Mouse (Mus musculus) megakaryocyte-erythroid progenitor cell, adult 5-6 weeks (primary cell): ENCODE measurements at regions not wholly inside any gene's neighbourhood (a gene's known extent, or its start where the extent isn't known, plus 50 kb on each side); places are given as distances from the start of the nearest gene placed in this dataset.

Experiments used
- ATAC-seq: replicated peaks from 2 replicates; pipeline ENCODE4 v1.8.0; 2016; ENCODE audit warnings: mild to moderate bottlenecking, inconsistent platforms; ENCODE audit not compliant: severe bottlenecking, poor library complexity, low FRiP score, low TSS enrichment

DNA sequence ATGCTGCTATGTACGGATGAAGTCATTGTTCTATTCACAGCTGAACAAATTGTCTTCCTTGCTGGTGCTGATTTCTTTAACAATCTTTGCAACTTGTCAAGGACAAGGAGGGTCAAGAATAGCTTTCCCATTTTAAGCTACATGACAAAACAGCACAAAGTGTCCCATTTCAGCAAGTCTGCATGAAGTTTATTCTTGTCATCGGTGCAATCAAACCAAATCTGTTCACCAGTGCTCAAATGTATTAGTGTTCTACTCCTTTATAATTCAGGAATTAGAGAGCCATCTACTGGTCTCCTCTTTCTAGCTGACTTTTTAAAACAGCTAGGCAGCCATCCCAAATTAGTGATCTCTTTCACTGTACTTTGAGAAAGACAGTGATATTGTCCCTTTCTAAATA, 1040.8 kb downstream of the Galc start:
- no peak for ATAC-seq

DNA sequence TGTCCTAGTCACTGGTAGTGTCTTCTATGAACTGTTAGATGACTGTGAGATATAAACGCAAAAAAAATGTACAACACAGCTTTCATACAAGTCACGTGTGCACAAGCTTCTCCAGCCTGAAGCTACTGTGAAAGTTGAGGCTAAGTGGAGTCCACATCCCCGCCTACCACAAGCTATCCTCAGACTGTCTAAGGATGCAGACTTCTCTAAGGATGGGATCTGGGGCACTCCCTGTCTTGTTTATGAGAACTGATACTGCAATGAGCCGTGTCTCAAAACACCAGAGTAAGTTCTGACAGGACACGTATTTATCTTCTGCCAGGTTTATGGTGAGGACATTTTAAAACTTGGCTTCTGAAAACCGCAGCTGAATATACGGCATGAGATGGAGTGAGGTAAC, 1041.7 kb downstream of the Galc start:
- no peak for ATAC-seq

DNA sequence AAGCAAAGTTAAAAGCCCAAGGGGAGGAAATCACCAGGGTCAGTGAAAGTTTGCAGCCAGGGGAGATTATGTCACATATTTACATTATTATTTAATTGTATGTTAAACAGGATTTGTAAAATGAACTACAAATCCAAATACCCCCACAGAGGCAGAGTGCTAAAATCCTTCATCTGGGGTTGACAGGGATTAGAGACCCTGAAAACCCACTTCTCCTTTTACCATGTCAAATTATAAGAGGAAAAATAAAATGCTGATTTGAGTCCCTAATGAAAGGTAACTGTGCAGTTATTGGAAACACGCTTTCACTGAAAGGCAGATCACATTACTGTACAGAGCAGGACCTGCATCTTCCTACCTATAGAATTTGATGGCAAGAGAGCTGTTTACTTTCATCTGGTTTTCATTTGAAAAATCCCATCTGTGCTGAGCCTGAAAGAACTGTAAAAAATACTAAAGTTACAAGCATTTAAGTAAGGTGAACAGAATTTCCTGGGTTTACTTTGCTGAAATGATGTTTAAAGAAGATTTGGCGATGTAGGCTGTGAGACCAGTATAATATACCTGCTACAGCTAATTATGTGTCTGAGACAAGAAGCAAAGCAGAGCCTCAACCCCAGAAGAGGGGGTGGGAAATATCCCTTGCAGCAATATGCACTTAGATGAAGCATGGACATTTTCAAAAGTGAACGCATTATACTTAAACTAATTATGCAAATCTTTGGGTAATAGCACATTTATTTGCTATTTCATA, 1055.4 kb downstream of the Galc start:
- no peak for ATAC-seq

- ATAC-seq, result no peak
Measured at GRCm38 (mm10) chr12:97161853-97162252, 1097.4 kb downstream of the Galc start.

DNA sequence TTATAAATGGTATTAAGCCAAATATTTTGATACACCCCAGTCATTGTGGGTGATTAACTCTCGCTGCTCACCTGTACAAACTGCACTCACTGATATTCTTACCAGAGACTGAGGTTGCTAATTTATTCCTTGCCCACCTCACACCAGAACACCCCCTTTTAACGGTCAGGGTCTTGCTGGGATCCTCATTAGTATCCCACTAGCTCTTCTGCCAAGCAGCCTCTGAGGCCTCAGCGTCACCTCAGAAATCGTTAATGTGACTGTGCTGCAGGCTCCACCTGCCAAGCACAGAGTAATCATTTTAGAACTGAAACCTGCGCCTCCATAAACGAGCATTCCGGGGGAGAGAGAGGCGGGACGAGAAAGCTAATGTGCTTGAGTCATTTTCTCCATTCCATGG, 1097.8 kb downstream of the Galc start:
- ATAC-seq, result no peak

DNA sequence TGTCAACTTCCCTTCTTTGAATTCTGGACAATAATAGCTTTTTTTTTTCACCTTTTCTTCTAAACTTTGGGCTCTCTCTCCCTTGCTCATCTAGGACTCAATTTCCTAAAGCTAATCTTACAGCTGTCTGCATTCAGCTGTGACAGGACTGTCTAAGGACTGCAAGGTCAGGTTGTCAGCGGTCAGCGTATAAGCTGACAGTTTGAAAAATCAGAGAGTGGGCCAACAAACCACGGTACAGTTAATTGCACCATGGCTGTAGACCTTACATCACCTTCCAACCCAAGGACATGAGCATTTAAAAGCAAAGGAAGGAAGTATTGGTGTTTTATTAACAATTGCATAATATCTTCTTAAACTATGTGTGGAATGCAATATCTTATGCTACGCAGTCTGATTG, 1100.9 kb downstream of the Galc start:
- ATAC-seq, result no peak

GRCm38 (mm10) chr12:97157748-97158147, 1101.5 kb downstream of the Galc start:
- no peak for ATAC-seq

- ATAC-seq, result no peak
Measured at GRCm38 (mm10) chr12:97156499-97157110, 1102.7 kb downstream of the Galc start.

DNA sequence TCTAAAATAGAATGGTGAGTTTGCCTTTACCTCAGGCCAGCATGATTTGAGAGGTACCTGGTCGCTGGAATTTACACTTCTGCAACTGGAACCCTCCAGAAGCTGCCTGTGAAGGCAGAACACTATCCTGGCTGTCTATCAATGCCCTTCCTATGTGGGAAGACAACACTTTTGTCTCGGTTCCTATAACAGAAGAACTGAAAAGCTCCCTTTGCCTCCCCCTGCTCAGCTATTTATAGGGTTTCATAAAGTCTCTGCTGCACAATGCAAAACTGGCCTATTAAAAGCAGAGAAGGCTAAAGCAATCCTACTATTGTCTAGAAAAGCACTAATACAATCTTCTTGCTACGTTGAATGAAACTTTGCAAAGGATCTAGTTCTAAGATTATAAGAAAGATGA, 1116.5 kb downstream of the Galc start:
- no peak for ATAC-seq

- ATAC-seq, result no peak
Measured at GRCm38 (mm10) chr12:97137924-97138323, 1121.3 kb downstream of the Galc start.

DNA sequence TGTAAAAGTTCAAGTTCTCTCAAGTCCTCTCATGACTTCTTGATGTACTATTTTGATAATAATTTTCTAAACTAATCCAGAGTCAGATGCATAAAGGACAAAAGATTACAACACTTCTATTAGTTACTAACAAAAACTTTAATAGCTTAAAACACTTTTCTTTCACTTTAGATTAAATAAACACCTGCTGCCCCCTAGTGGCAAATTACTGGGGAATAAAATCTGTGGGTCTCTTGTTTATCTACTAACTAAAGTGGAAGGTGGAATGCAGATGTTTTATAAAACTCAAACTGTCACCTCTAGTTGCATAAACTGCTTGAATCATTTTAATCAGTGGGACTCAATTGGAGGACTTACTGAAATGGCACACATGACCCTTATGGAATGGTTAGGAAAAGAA, 1129.0 kb downstream of the Galc start:
- ATAC-seq, result no peak

GRCm38 (mm10) chr12:97090577-97091214, 1168.6 kb downstream of the Galc start:
- no peak for ATAC-seq

DNA sequence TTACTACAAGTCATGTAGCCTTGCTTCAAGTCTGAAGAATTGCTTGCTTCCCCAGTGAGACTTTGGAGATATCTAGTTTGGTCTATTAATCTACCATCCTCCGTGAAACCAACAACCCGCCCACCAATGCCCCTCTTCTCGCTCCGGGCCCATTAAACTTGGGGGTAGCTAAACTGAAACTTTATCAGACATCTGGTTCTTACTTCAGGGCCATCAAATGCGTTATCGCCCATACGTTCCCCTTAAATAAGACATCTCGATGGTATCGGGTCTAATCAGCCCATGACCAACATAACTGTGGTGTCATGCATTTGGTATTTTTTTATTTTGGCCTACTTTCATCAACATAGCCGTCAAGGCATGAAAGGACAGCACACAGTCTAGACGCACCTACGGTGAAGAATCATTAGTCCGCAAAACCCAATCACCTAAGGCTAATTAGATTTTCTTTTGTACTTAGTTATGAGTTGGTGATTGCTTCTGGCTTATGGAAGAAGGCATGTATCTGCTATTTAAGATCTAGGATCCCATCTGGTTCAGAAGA, 1197.8 kb downstream of the Galc start:
- peak; percentile 100 for ATAC-seq

GRCm38 (mm10) chr12:97047674-97048073, 1211.6 kb downstream of the Galc start:
- ATAC-seq, result no peak
